Mouse (Mus musculus) heart, embryonic 15.5 days (tissue): ENCODE measurements around the gene Rorb. TPM values are rescaled to one million over a fixed set of nuclear protein-coding genes. Genes with fewer than 3 reads are reported as not detected.

Experiments
- ATAC-seq: fragments of 200-750 bp; cut with Nextera tagmentation; replicated peaks from 2 replicates; pipeline ENCODE4 v1.8.0; 2017; ENCODE audit warnings: low read depth, moderate TSS enrichment; ENCODE audit not compliant: insufficient number of reproducible peaks, insufficient read depth, low FRiP score
- H3K27ac ChIP-seq: fragments of 300-500 bp; sonication (generic); 2 replicates; pipeline ENCODE4 v1.5.1; 2015; ENCODE audit warnings: mild to moderate bottlenecking, inconsistent platforms
- H3K27me3 ChIP-seq: fragments of 300-500 bp; sonication (generic); 2 replicates; pipeline ENCODE4 v1.6.1; 2015; ENCODE audit warnings: inconsistent platforms
- H3K36me3 ChIP-seq: fragments of 300-500 bp; sonication (generic); 2 replicates; pipeline ENCODE4 v1.6.1; 2015; ENCODE audit warnings: mild to moderate bottlenecking, inconsistent platforms
- H3K4me1 ChIP-seq: fragments of 300-500 bp; sonication (generic); replicated peaks from 2 replicates; pipeline ENCODE4 v1.6.1; 2015; ENCODE audit warnings: inconsistent platforms
- H3K4me2 ChIP-seq: fragments of 300-500 bp; sonication (generic); 2 replicates; pipeline ENCODE4 v1.6.1; 2015; ENCODE audit warnings: inconsistent platforms, mild to moderate bottlenecking, moderate library complexity
- H3K4me3 ChIP-seq: fragments of 300-500 bp; sonication (generic); 2 replicates; pipeline ENCODE4 v1.5.1; 2015; ENCODE audit warnings: mild to moderate bottlenecking, inconsistent platforms
- H3K9ac ChIP-seq: fragments of 300-500 bp; sonication (generic); 2 replicates; pipeline ENCODE4 v1.6.1; 2015; ENCODE audit warnings: mild to moderate bottlenecking, inconsistent platforms
- H3K9me3 ChIP-seq: fragments of 300-500 bp; sonication (generic); replicated peaks from 2 replicates; pipeline ENCODE4 v1.6.1; 2016; ENCODE audit warnings: inconsistent platforms
- WGBS: fragments of 180-500 bp; shearing (Covaris S2); methylation state at CpG from one replicate; pipeline ENCODE4 v1.1.7; 2015; ENCODE audit warnings: mixed read lengths; 5-methylcytosine and 5-hydroxymethylcytosine counted together
- polyA plus RNA-seq: library from polyadenylated mRNA; unstranded; fragments of >200 nt; fragmentation: Nextera tagmentation; extraction: Ambion mirVana; gene quantifications from 2 replicates; pipeline ENCODE4 v1.2.1, GENCODE M21; 2015

The Rorb gene
- polyA plus RNA-seq, result 0.46 and 0.49 TPM in 2 replicates

GRCm38 (mm10) chr19:19110793-19111427 lies at the start of gene Rorb:
Gene Rorb, minus strand, starts transcription at chr19:19111196.
- Histone ChIP-seq H3K4me1 (peaks cover 12% of the 10 kb centered on the region), H3K27ac (peak within 1 kb of the TSS; percentile 59), H3K4me2 (peak within 1 kb of the TSS; percentile 81), H3K9ac (peak within 1 kb of the TSS; percentile 54), H3K27me3 (peaks cover 27% of the 10 kb centered on the region), H3K4me3 (peak within 1 kb of the TSS; percentile 56), H3K9me3 (no peaks in the 10 kb centered on the region), H3K36me3 (no peaks in the 10 kb centered on the region)
- under 1% methylated on average over 25 of the region's 25 CpGs for WGBS
- peak; percentile 98 for ATAC-seq

- Histone ChIP-seq H3K4me1 (no peaks in the 10 kb centered on the region), H3K27me3 (no peaks in the 10 kb centered on the region), H3K9me3 (no peaks in the 10 kb centered on the region), H3K4me2 (no peak overlapping the region), H3K36me3 (no peaks in the 10 kb centered on the region), H3K27ac (no peak overlapping the region), H3K9ac (no peak overlapping the region), H3K4me3 (no peak overlapping the region)
- no peak for ATAC-seq
- WGBS, result 62% methylated on average over 6 of the region's 6 CpGs
These were observed 37.9 kb upstream of the Rorb start for GRCm38 (mm10) chr19:19148847-19149246.

- no peaks in the 10 kb centered on the region for H3K4me1 ChIP-seq
- H3K27me3 ChIP-seq, result no peaks in the 10 kb centered on the region
- no peak overlapping the region for H3K4me2 ChIP-seq
- no peak overlapping the region for H3K27ac ChIP-seq
- H3K36me3 ChIP-seq, result no peaks in the 10 kb centered on the region
- no peaks in the 10 kb centered on the region for H3K9me3 ChIP-seq
- H3K4me3 ChIP-seq, result no peak overlapping the region
- WGBS, result 78% methylated on average over 4 of the region's 4 CpGs
- H3K9ac ChIP-seq, result no peak overlapping the region
- ATAC-seq, result no peak
These were observed 33.5 kb upstream of the Rorb start for GRCm38 (mm10) chr19:19144447-19144846.

GRCm38 (mm10) chr19:19136856-19137255 lies 25.9 kb upstream of the Rorb start:
- no peak for ATAC-seq
- Histone ChIP-seq H3K36me3 (no peaks in the 10 kb centered on the region), H3K9ac (no peak overlapping the region), H3K27ac (no peak overlapping the region), H3K9me3 (no peaks in the 10 kb centered on the region), H3K4me2 (no peak overlapping the region), H3K4me1 (no peaks in the 10 kb centered on the region), H3K4me3 (no peak overlapping the region), H3K27me3 (no peaks in the 10 kb centered on the region)
- 71% methylated on average over 2 of the region's 2 CpGs for WGBS

GRCm38 (mm10) chr19:19135838-19136237 lies 24.8 kb upstream of the Rorb start:
- no peak for ATAC-seq
- H3K27ac ChIP-seq, result no peak overlapping the region
- H3K36me3 ChIP-seq, result no peaks in the 10 kb centered on the region
- H3K9ac ChIP-seq, result no peak overlapping the region
- no peak overlapping the region for H3K4me2 ChIP-seq
- no peaks in the 10 kb centered on the region for H3K9me3 ChIP-seq
- H3K27me3 ChIP-seq, result no peaks in the 10 kb centered on the region
- WGBS, result 72% methylated on average over 2 of the region's 2 CpGs
- H3K4me1 ChIP-seq, result no peaks in the 10 kb centered on the region
- no peak overlapping the region for H3K4me3 ChIP-seq

GRCm38 (mm10) chr19:19122324-19122723 lies 11.3 kb upstream of the Rorb start:
- no peaks in the 10 kb centered on the region for H3K36me3 ChIP-seq
- no peak for ATAC-seq
- H3K9me3 ChIP-seq, result no peaks in the 10 kb centered on the region
- H3K4me3 ChIP-seq, result no peak overlapping the region
- 29% methylated on average over 2 of the region's 2 CpGs for WGBS
- no peaks in the 10 kb centered on the region for H3K27me3 ChIP-seq
- H3K4me2 ChIP-seq, result no peak overlapping the region
- H3K27ac ChIP-seq, result no peak overlapping the region
- H3K4me1 ChIP-seq, result no peaks in the 10 kb centered on the region
- H3K9ac ChIP-seq, result no peak overlapping the region

GRCm38 (mm10) chr19:19112180-19112579 lies 1.2 kb upstream of the Rorb start:
- Histone ChIP-seq H3K9ac (no peak overlapping the region), H3K36me3 (no peaks in the 10 kb centered on the region), H3K27ac (no peak overlapping the region), H3K9me3 (no peaks in the 10 kb centered on the region), H3K4me2 (peak overlapping the region; percentile 81), H3K4me1 (peaks cover 12% of the 10 kb centered on the region), H3K4me3 (peak overlapping the region; percentile 56; the same call in 1 of the 2 replicates), H3K27me3 (peaks cover 27% of the 10 kb centered on the region)
- no peak for ATAC-seq
- 58% methylated on average over 4 of the region's 4 CpGs for WGBS

- H3K4me2 ChIP-seq, result peak overlapping the region; percentile 81
- no peaks in the 10 kb centered on the region for H3K9me3 ChIP-seq
- peak overlapping the region; percentile 55 for H3K27ac ChIP-seq
- 3% methylated on average over 12 of the region's 12 CpGs for WGBS
- peaks cover 12% of the 10 kb centered on the region for H3K4me1 ChIP-seq
- H3K36me3 ChIP-seq, result no peaks in the 10 kb centered on the region
- peak; percentile 54; the same call in 1 of the 2 replicates for ATAC-seq
- H3K4me3 ChIP-seq, result peak overlapping the region; percentile 56
- peaks cover 27% of the 10 kb centered on the region for H3K27me3 ChIP-seq
- H3K9ac ChIP-seq, result peak overlapping the region; percentile 3; the same call in 1 of the 2 replicates
These were observed 603 bp upstream of the Rorb start for GRCm38 (mm10) chr19:19111428-19112170.

- Histone ChIP-seq H3K9ac (peak overlapping the region; percentile 54), H3K4me1 (peaks cover 12% of the 10 kb centered on the region), H3K9me3 (no peaks in the 10 kb centered on the region), H3K27ac (no peak overlapping the region), H3K27me3 (peaks cover 27% of the 10 kb centered on the region), H3K36me3 (no peaks in the 10 kb centered on the region), H3K4me3 (peak overlapping the region; percentile 56), H3K4me2 (peak overlapping the region; percentile 81)
- 0 out of 2 replicates have a peak, but pooled peaks have one; percentile 34 for ATAC-seq
- WGBS, result under 1% methylated on average over 49 of the region's 49 CpGs
These were observed 806 bp downstream of the Rorb start for GRCm38 (mm10) chr19:19110011-19110768.

GRCm38 (mm10) chr19:19108596-19109381 lies 2.2 kb downstream of the Rorb start:
- no peaks in the 10 kb centered on the region for H3K9me3 ChIP-seq
- no peak overlapping the region for H3K9ac ChIP-seq
- peaks cover 27% of the 10 kb centered on the region for H3K27me3 ChIP-seq
- H3K4me1 ChIP-seq, result peaks cover 12% of the 10 kb centered on the region
- no peak overlapping the region for H3K4me3 ChIP-seq
- H3K36me3 ChIP-seq, result no peaks in the 10 kb centered on the region
- H3K27ac ChIP-seq, result no peak overlapping the region
- no peak for ATAC-seq
- 47% methylated on average over 13 of the region's 13 CpGs for WGBS
- no peak overlapping the region; the same call in 1 of the 2 replicates for H3K4me2 ChIP-seq
